Mouse (Mus musculus): ENCODE measurements at regions not wholly inside any gene's neighbourhood (a gene's known extent, or its start where the extent isn't known, plus 50 kb on each side); places are given as distances from the start of the nearest gene placed in this dataset.
"Not testable (repeated sequence)": the region's sequence is repeated elsewhere in the genome, so short reads cannot be mapped to it uniquely, and the experiment has no call there.

DNA sequence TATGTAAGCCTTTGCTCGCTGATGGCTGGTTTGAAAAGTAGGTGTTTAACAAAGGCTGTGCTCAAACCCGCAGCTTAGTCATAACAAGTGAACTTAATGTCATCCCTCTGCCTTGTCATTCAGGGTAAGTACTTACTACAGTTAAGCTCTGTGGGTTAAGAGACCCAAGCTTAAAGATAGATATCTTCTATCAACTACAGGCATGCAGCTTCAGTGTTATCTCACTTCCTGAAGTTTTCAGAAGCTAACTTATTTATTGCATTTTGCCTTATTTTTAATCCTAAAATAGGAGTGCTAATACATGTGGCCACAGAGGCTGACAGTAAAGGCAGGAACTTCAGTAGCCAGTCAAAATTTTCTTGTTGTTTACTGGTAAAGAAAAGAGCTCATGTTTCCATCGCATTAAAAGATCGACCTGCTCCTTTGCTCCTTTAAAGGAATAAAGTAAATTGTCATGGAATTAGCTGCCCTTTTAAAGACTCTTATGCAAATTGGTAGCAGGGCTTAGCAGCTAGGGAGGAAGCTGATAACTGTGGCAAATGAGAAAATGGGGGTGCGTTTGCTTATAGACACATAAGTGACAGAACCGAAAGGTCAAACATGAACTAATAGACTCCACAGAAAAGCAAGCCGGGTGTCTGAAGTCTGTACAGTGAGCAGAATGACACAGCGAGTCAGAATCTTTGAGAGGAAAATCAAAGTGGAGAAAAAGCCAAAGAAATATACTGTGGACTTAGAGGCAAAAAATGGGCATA, 55.9 kb upstream of the Inpp4b start:
- in situ Hi-C loops (cut with MboI, MseI): no loop called here

DNA sequence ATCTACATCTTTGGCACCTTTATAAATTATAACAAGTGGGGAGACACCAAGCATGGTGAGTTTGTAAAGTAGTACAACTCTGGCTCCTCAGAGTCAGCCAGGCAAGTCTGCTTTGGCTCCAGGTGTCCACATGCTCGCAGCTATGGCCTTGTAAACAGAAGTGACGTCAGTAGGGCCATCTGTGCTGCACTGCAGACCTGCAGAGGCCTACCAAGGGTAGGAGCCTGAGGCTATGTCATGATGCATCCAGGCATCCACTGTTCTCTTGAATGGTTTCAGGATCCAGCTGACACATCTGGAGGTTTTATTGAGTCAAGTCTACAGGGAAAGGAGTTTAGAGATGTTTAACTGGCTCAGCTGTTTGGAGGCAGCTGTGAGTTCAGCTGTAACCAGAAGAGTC, 82.3 kb upstream of the Inpp4b start:
- in situ Hi-C loops (cut with MboI, MseI): loop anchor here (25.0 kb wide), 1 partner anchor 1477 kb away; no protein-coding TSS in a partner anchor

DNA sequence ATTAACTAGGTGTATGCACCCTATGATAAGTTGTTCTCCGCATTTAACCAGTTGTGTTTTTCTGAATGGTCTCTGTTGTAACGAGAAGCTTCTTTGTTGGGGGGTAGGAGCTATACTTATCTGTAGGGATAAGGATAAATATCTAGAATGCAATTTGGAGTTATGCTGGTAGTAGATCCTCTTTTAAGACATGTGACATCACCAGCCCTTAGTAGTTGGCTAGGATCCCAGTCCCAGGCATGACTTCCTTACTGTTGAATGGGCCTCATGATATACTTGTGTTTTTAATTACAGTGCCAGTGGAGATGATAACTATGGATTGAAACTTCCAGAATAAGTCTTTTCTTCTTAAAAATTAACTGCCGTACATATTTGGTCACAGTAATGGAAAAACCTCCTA, 118.5 kb upstream of the Inpp4b start:
- in situ Hi-C loops (cut with MboI, MseI): no loop called here

DNA sequence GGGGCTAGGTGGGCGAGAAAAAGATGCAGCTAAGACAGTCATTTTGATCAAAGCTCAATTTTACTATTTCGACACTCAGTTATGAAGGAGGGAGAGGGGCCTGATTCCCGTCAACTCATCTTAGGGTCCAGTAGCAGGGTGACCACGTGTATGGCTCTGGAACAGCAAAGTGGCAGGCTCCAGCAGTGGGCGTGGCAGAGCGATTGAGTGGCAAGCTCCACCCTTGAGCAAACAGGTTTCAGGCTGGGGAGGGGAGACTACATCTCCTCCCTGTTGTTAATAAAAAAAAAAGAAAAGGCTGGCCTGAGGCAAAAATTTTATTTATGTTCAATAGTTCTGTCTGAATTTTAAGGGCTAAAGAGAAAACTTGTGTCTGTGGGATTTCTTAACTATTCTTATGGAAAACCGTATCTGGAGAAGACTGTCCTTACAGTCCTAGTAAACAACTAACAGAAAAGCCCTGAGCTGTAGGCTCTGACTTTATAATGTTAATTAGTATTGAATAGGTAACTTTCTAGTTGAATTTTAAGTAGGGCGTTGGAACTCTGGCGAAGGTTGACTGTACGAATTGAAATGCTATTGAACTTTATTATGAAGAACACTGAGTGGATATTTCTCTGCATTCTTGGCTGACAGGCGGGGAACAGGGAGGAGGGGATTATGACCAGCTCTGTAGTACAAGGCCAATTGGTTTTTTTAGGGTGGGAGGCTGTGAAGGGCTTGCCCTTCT, 155.1 kb upstream of the Inpp4b start:
- in situ Hi-C loops (cut with MboI, MseI): not testable (repeated sequence)

DNA sequence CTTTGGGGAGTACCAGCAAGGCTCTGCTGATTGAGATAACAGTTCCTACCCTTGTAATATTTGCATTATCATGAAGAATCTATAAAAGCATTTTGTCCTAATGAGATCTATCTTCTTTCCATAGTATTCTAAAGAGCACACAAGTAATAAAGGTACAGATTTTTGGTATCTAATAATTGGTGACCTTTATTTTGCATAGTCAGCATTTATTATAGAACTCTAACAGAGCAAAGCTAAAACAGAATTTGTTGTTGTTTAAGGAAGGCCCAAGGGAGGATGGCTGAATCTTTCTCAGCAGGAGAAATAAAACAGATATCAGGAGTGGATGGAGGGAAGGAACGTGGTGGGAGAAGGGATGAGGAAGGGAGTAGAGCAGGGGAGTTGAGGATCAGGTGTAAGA, 160.8 kb upstream of the Usp38 start:
- in situ Hi-C loops (cut with MboI, MseI): no loop called here

DNA sequence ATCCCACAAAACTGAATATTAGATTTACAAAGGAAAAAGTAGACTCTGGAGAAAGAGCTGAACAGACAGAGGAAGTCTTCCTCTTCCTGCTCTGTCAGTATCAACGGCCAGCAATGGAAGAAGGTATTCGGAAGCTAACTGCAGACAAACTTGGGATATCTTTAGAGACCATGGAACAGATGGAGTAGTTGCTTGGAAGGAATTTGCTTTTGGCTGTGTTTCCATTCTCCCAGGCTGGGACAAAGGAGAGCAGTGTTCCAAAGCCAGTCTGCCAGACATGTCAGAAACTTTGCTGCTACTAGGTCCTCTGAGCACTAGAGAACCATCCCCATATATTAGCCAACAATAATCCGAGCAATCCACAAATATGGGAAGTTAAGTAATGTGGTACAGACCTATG, 132.5 kb upstream of the Usp38 start:
- in situ Hi-C loops (cut with MboI, MseI): no loop called here

DNA sequence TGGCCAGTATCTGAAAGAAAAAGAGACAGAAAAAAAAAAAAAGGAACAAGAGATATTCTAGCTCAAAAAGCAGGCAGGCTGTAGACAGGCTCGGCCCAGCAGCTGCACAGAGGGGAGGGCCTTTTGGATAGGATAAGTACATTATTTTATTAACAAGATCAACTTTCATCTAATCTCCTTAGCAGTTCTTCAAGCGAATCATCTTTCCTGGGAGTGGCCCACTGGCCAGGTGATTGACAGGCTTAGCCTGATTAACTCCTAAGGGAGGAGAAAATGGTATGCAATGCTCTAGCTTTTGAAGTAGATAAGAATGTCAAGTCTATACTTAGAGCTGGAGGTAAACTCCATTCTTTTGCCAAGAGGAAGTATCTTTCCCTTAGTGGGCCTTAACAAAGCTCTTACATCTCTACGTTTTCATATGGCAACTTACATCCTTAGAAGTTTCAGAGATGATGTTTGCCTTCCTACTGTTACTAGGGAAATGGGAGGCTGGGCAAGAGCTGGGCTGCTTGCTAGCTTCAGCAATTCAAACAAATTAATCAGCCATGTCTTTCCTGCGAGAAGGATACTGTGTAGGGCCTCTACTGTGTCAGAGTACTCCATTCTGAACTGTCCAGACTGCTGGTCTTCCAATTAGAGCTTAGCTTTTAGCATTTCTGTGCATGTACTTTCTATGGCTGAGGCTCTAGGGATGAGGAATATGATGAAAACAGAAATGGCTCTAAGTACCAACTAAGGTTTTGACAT, 92.2 kb upstream of the Usp38 start:
- in situ Hi-C loops (cut with MboI, MseI): no loop called here

DNA sequence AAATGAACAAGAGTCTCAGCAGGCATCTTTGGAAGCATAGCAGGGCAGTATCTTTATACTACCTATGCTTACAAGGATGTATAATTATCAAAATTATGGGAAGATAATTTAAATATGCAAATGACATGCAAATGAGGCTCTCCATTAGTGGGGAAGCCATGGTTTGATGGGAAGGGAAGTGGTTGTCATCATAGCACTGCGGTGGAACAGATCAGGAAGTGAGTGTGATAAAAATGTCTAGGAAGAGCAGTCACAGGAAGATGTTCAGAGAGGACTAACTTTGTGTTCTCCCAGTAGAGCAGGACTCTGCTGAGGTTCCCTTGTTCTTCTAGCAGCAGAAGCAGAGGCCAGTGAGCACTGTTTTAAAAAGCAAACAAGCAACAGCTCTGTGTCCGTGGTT, 84.2 kb upstream of the Usp38 start:
- in situ Hi-C loops (cut with MboI, MseI): no loop called here

DNA sequence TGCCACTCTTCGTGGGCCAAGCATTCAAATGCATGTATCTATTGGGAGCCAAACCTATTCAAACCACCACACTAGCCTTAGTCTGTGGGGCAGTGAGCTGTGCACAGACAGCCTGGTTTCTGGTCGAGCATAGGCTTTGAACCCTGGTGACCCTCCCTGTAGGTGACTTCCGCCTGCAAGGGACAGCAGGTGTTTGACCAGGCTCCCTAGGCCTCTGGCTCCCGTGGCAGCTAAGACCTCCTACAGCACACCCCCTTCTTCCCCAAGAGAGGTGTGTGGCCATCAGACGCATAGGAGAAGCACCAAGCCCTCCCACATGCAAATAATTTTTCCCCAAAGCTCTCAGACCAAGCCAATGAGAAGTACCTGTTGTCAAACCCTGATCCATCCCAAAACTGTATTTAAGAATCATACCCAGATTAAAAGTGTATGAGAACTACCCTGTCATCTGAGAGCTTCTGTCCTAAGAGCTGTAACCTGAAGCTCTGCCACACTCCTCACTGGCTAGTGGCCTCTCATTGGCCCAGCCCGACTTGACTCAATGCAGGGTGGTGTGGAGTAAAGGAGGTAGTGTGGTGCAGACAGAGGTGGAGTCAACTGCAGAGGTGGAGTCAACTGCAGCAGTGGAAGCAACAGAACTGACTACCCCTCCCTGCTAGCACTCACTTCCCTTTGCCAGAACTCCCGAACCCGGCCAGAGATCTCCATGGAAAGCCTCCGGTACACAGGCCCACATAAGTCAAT, 82.5 kb upstream of the Usp38 start:
- in situ Hi-C loops (cut with MboI, MseI): no loop called here

DNA sequence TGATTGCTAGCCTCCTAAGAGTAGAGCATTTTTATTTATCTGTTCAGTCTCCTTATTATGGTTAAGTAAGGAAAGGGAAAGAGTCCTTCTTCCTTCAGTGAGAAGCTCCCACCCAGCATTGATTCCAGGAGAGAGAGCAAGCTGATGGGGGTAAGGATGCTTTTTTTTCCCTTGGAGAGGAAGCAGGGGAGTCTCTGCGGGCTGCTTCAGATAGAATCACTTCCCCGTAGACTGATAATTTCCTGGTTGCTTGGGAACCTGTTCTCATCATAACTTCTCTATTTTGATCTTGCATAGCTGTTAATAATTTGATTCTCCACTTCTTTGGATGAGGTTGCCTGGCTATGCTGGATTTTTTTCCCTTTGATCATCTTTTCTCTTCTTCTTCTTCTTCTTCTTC, 80.5 kb upstream of the Usp38 start:
- in situ Hi-C loops (cut with MboI, MseI): no loop called here

DNA sequence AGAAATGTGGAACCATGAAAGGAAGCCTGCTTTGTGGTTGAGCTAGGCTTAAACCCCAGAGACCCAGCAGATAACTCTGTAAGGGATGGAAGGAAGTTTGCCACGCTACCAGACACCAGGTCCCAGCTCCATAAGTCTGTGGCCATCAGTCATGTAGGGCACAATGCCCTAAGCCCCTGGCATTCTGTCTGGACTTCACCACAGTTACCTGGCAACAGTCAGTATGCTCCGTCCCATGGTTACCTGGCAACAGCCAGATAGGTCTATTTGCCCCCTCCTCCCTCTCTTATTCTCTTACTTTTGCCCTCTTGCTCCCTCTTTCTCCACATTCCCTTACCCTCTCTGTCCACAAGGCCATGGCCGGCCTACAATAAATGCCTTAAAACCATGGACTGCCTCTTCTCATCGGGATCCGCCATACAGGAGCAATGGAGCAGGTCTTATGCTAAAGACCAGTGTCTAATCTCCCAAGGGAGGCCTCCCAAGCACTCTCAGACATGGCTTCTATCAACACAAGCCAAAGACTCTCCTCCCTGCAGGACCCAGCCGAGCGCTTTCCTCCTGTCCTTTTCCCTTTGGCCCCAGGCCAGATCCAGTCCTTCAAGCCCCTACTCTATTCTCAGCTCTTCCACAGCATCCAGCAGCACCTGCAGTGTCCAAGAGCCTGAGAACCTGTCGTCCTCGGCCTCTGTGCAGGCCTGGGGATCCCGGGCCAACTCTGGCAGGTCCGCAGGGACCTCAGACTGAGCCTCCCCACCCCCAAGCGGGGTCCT, 66.3 kb upstream of the Usp38 start:
- in situ Hi-C loops (cut with MboI, MseI): no loop called here

DNA sequence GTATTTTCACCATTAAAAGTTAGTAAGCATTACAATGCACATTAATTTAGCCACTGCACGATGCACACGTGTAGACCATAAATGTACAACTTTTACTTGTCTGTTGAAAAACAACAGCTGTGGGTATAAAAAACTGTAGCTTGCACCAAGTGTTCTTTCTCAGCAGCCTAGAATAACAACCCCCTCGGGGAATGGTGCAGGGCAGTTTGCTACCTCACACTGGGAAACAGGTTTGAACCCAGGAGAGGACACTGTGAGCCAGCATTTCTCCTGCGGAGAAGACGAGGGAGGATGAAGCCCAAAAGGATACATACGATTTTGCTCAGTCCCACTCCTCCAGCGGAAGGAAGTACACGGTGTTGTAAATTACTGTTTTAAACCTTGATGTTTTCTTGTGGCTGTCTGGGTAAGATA, 65.2 kb upstream of the Usp38 start:
- in situ Hi-C loops (cut with MboI, MseI): no loop called here

DNA sequence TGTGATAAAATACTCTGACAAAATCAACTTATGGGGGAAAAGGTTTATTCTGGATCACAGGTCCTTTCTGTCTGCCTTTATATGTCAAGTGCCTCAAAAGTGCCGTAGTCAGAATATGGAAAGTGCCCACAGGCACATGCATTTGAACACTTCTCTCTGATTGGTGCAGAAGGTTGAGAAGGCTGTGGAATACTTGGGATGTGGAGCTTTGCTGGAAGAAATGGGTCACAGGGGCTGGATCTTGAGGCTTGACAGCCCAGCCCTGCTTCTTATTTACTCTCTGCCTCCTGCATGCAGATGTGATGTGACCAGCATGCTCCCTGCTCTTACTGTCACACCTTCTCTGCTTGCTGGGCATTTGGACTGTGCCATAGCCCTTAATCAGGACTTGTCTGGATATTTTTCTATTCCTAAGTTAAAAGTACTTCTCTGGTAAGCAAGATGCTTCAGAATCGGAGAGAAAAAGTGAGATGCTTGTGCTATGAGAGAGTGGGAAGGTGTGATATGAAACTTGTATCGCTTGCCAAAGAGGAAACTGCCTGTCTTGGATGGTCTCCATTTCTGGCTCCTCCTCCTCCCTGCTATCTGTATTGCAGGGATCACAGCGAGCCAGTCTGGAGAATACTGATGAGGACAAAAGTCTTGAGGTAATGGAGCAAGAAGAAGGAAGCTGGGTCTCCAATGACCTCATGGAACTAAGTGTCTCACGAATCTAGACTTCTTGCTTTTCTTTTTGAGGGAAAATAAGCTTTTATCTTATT, 54.5 kb upstream of the Usp38 start:
- in situ Hi-C loops (cut with MboI, MseI): loop anchor here (10.0 kb wide), 1 partner anchor 796 kb away; no protein-coding TSS in a partner anchor

DNA sequence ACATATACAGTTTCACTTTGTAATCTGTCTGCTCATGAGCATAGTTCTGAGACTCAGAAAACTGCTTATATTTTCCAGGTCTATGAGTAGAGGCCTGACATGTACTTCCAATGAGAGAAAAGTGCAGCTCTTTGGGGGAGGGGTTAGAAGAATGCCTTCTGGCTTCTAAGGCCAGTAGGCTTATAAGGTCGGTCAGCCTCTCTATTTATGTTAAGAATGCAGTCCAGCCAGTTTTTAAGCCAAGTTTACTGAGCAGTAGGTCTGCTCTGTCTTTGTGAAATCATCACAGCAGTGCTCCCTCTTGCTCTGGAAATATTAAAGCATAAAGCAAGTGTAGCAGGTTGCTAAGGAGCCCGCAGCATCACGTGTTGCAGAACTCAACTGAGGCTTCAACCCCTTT, 53.8 kb upstream of the Usp38 start:
- in situ Hi-C loops (cut with MboI, MseI): loop anchor here (10.0 kb wide), 1 partner anchor 796 kb away; no protein-coding TSS in a partner anchor

DNA sequence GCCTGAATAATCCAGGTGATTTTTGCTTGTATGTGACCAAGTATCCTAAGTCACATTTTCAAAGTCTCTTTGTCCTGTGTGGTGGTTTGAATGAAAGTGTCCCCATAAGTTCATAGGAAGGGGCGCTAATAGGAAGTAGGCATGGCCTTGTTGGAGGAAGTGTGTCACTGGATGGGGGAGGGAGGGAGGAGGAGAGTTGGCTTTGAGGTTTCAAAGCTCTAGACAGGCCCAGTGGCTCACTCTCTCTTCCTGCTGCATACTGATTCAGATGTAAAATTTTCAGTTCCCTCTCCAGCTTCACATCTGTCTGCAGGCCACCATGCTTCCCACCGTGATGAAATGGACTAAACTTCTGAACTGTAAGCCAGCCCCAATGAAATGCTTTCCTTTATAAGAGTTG, 52.0 kb upstream of the Usp38 start:
- in situ Hi-C loops (cut with MboI, MseI): loop anchor here (10.0 kb wide), 1 partner anchor 798 kb away; no protein-coding TSS in a partner anchor

Measured in regulatory T cell (primary cell).